Mouse (Mus musculus): Measurements from ENCODE around the gene Cx3cr1. TPM values are rescaled to one million over a fixed set of nuclear protein-coding genes. Genes with fewer than 3 reads are reported as not detected.

The Cx3cr1 gene
- polyA plus RNA-seq, 1 experiment = 9.0 TPM

DNA sequence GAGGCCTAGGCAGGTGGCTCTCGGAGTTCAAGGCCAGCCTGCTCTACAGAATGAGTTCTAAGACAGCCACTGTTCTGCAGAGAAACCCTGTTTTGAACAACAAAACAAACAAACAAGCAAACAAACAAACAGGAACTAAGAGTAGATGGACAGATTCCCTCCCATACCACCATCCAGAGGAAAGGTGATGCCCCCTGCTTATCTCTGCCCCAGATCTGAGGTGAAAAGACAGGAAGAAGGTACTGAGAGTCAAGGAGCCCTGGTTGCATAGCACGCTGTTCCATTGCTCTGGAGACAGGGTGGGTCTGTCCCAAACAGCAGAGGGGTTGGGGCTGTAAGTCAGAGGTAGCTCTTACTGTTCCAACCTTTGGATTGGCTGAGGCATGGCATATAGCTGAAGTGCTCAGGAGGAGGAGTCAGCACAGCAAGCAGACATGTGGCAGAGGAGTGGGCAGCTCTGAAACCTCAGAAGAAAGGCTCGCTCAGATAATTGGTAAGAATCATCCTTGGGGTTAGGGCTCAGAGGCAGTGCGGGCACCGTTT is 22.1 kb upstream of the Cx3cr1 start, which contains the start of gene Ccr8:
Ccr8 (plus strand) TSS at position 419 of the 543 bp plus-strand sequence.
- Histone ChIP-seq H3K27ac (ENCODE audit: insufficient read depth, low read length) (no peak within 1 kb of the TSS), H3K4me3 (replicated peaks; ENCODE audit: insufficient read depth, low read depth, low read length) (no peak within 1 kb of the TSS), H3K27me3 (ENCODE audit: control insufficient read depth, insufficient read depth, low read length) (no peaks in the 10 kb centered on the region; the same call in 1 of the 2 replicates), H3K4me1 (ENCODE audit: control insufficient read depth, insufficient read depth, low read length) (no peaks in the 10 kb centered on the region)
- TF ChIP-seq CTCF (IDR thresholded peaks at IDR 0.05; ENCODE audit: borderline replicate concordance, insufficient read depth, low read depth, low read length) (no peak), POLR2A (IDR thresholded peaks at IDR 0.05; ENCODE audit: borderline replicate concordance, insufficient read depth, low read length) (no peak)
- 85% methylated on average over 5 of the region's 5 CpGs for WGBS
- no peak for DNase-seq

DNA sequence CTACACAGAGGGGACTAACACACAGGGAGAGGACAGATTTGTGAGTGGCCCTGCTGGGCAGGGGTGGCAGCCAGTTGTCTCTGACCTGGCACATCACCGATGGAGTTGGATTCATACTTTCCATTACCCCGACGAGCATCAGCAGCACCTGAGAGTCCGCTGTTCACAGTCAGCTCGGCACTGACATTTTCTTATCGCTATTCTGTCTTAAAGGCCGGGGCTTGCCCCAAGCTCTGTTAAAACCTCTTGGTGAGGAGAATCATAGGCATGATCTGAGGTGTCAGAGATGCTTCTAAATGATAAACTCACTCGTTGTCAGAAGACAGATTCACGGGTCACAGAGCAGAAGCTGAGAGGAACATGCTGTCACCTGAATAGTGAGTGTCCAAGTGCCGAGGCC is 21.4 kb upstream of the Cx3cr1 start:
- Histone ChIP-seq H3K4me3 (replicated peaks; ENCODE audit: insufficient read depth, low read depth, low read length) (no peak overlapping the region), H3K4me1 (ENCODE audit: control insufficient read depth, insufficient read depth, low read length) (no peaks in the 10 kb centered on the region), H3K27me3 (ENCODE audit: control insufficient read depth, insufficient read depth, low read length) (no peaks in the 10 kb centered on the region; the same call in 1 of the 2 replicates), H3K27ac (ENCODE audit: insufficient read depth, low read length) (no peak overlapping the region)
- 81% methylated on average over 10 of the region's 10 CpGs for WGBS
- DNase-seq = no peak
- TF ChIP-seq POLR2A (IDR thresholded peaks at IDR 0.05; ENCODE audit: borderline replicate concordance, insufficient read depth, low read length) = no peak
- TF ChIP-seq CTCF (IDR thresholded peaks at IDR 0.05; ENCODE audit: borderline replicate concordance, insufficient read depth, low read depth, low read length) = no peak

- WGBS = 87% methylated on average over 7 of the region's 7 CpGs
Observed at GRCm38 (mm10) chr9:120089125-120089524, 19.4 kb upstream of the Cx3cr1 start.

DNA sequence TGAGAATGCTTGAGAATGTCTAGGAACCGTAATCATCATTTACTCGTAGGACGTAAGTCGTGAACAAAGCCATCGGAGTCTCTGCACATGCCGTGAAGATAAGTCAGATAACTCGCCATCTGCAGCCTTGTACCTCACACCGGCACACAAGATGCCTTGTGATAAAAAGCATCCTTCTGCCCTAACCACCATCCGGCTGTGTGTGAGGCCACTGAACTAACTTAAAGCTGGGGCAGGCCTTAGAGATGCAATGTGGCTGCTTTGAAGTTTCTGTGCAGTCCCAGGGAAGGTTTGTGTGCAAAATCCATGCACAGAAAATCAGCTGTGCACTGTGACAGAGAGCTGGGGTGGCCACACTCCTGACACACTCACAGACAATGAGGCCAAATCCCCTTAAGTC is 14.7 kb upstream of the Cx3cr1 start:
- no peak overlapping the region for H3K27ac ChIP-seq (ENCODE audit: insufficient read depth, low read length)
- WGBS = 85% methylated on average over 9 of the region's 9 CpGs

More at GRCm38 (mm10) chr9:120089125-120089524, 19.4 kb upstream of the Cx3cr1 start:
- H3K4me1 ChIP-seq (ENCODE audit: control insufficient read depth, insufficient read depth, low read length) = no peaks in the 10 kb centered on the region
- no peaks in the 10 kb centered on the region; the same call in 1 of the 2 replicates for H3K27me3 ChIP-seq (ENCODE audit: control insufficient read depth, insufficient read depth, low read length)
- no peak overlapping the region for H3K27ac ChIP-seq (ENCODE audit: insufficient read depth, low read length)
- H3K4me3 ChIP-seq (replicated peaks; ENCODE audit: insufficient read depth, low read depth, low read length) = no peak overlapping the region
- no peak for DNase-seq
- TF ChIP-seq POLR2A (IDR thresholded peaks at IDR 0.05; ENCODE audit: borderline replicate concordance, insufficient read depth, low read length) = no peak
- TF ChIP-seq CTCF (IDR thresholded peaks at IDR 0.05; ENCODE audit: borderline replicate concordance, insufficient read depth, low read depth, low read length) = no peak

DNA sequence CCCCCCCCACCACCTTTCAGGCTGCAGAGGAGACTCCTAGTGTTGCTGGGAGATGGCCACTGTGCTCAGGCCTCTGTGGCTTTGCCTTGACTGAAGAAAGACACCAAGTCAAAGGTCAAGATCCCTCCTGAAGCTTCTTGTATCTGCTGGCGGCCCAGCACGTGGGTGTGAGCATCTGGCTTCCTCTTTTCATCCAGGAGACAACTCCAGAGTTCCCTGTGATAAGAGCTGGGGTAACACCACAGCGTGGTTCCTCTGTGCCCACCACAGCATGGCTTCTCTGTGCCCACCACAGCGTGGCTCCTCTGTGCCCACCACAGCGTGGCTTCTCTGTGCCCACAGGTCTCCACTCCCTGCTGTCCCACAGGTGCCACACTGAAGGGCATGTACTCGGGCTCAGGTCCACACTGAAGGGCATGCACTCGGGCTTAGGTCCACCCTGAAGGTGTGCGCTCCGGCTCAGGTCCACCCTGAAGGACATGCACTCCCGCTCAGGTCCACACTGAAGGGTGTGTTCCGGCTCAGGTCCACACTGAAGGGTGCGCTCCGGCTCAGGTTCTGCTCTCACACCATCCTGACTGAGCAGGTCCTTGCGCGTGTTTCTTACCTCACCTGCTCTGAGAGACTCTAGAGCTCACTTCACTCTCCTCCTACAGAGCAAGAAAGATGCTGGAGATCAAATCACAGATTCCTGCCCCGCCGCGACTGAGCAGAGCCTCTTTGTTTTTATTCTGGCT is 13.6 kb upstream of the Cx3cr1 start:
- H3K4me3 ChIP-seq (replicated peaks; ENCODE audit: insufficient read depth, low read depth, low read length) = no peak overlapping the region
- WGBS = 77% methylated on average over 18 of the region's 18 CpGs

More for the DNA sequence above, 14.7 kb upstream of the Cx3cr1 start:
- DNase-seq = no peak
- no peak for TF ChIP-seq CTCF (IDR thresholded peaks at IDR 0.05; ENCODE audit: borderline replicate concordance, insufficient read depth, low read depth, low read length)
- H3K27me3 ChIP-seq (ENCODE audit: control insufficient read depth, insufficient read depth, low read length) = no peaks in the 10 kb centered on the region; the same call in 1 of the 2 replicates
- no peak overlapping the region for H3K4me3 ChIP-seq (replicated peaks; ENCODE audit: insufficient read depth, low read depth, low read length)
- no peaks in the 10 kb centered on the region for H3K4me1 ChIP-seq (ENCODE audit: control insufficient read depth, insufficient read depth, low read length)

DNA sequence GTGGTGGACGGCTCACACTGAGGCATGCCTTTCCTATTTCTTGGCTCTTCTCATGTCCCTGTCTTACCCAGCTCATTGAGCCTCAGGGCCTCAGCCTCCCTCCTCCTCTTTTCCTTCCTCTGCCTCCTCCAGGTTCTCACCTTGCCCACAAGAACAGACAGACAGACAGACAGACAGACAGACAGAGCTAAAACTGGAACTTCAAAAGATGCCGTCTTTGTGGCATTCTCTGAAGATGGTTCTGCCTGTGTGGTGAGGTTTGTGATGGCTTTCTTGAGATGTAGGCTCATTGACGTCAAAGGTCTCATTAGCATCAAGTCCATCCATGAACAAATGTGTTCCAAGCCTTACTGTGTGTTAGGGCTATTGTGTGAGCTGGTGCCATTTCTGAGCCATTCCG is 13.0 kb upstream of the Cx3cr1 start:
- no peaks in the 10 kb centered on the region; the same call in 1 of the 2 replicates for H3K27me3 ChIP-seq (ENCODE audit: control insufficient read depth, insufficient read depth, low read length)
- DNase-seq = no peak
- no peak overlapping the region for H3K27ac ChIP-seq (ENCODE audit: insufficient read depth, low read length)
- H3K4me3 ChIP-seq (replicated peaks; ENCODE audit: insufficient read depth, low read depth, low read length) = no peak overlapping the region
- TF ChIP-seq CTCF (IDR thresholded peaks at IDR 0.05; ENCODE audit: borderline replicate concordance, insufficient read depth, low read depth, low read length) = no peak
- H3K4me1 ChIP-seq (ENCODE audit: control insufficient read depth, insufficient read depth, low read length) = no peaks in the 10 kb centered on the region
- 73% methylated on average over 4 of the region's 4 CpGs for WGBS

More for the DNA sequence above, 13.6 kb upstream of the Cx3cr1 start:
- H3K4me1 ChIP-seq (ENCODE audit: control insufficient read depth, insufficient read depth, low read length) = no peaks in the 10 kb centered on the region
- H3K27me3 ChIP-seq (ENCODE audit: control insufficient read depth, insufficient read depth, low read length) = no peaks in the 10 kb centered on the region; the same call in 1 of the 2 replicates
- no peak for DNase-seq
- H3K27ac ChIP-seq (ENCODE audit: insufficient read depth, low read length) = no peak overlapping the region
- TF ChIP-seq POLR2A (IDR thresholded peaks at IDR 0.05; ENCODE audit: borderline replicate concordance, insufficient read depth, low read length) = no peak
- no peak for TF ChIP-seq CTCF (IDR thresholded peaks at IDR 0.05; ENCODE audit: borderline replicate concordance, insufficient read depth, low read depth, low read length)

GRCm38 (mm10) chr9:120081967-120082366 is 12.3 kb upstream of the Cx3cr1 start:
- Histone ChIP-seq H3K27me3 (ENCODE audit: control insufficient read depth, insufficient read depth, low read length) (no peaks in the 10 kb centered on the region; the same call in 1 of the 2 replicates), H3K4me1 (ENCODE audit: control insufficient read depth, insufficient read depth, low read length) (no peaks in the 10 kb centered on the region), H3K4me3 (replicated peaks; ENCODE audit: insufficient read depth, low read depth, low read length) (no peak overlapping the region), H3K27ac (ENCODE audit: insufficient read depth, low read length) (no peak overlapping the region)
- DNase-seq = peak in 1 of 2 experiments; percentile 13
- 14% methylated on average over 5 of the region's 5 CpGs for WGBS
- no peak for TF ChIP-seq POLR2A (IDR thresholded peaks at IDR 0.05; ENCODE audit: borderline replicate concordance, insufficient read depth, low read length)
- TF ChIP-seq CTCF (IDR thresholded peaks at IDR 0.05; ENCODE audit: borderline replicate concordance, insufficient read depth, low read depth, low read length) = no peak

DNA sequence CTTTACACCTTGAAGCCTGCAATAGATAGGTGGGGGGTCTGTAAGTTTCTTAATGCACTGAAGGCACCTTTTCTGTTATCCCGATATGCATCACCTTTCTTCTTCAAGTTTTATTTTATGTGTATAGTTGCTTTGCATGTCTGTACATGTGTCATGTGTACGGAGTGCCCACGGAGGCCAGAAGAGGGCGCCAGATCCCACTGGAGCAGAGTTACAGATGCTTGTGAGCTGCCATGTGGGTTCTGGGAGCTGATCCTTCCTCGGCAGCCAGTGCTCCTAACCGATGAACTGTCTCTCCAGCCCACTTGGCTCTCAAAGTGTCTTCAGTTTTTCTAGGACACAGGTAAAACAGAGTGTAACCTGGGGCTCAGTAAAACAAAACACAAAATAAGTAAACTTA is 11.6 kb upstream of the Cx3cr1 start:
- no peak for DNase-seq
- H3K27ac ChIP-seq (ENCODE audit: insufficient read depth, low read length) = no peak overlapping the region
- TF ChIP-seq POLR2A (IDR thresholded peaks at IDR 0.05; ENCODE audit: borderline replicate concordance, insufficient read depth, low read length) = no peak
- TF ChIP-seq CTCF (IDR thresholded peaks at IDR 0.05; ENCODE audit: borderline replicate concordance, insufficient read depth, low read depth, low read length) = no peak
- H3K4me3 ChIP-seq (replicated peaks; ENCODE audit: insufficient read depth, low read depth, low read length) = no peak overlapping the region
- 76% methylated on average over 6 of the region's 6 CpGs for WGBS
- no peaks in the 10 kb centered on the region for H3K4me1 ChIP-seq (ENCODE audit: control insufficient read depth, insufficient read depth, low read length)
- no peaks in the 10 kb centered on the region; the same call in 1 of the 2 replicates for H3K27me3 ChIP-seq (ENCODE audit: control insufficient read depth, insufficient read depth, low read length)
